Mouse (Mus musculus) hindbrain, postnatal 0 days (tissue): Measurements from ENCODE around the gene Cyb561. TPM values are rescaled to one million over a fixed set of nuclear protein-coding genes. Genes with fewer than 3 reads are reported as not detected.

Experiments used
- ATAC-seq: fragments of 200-750 bp; cut with Nextera tagmentation; 2 replicates; pipeline ENCODE4 v1.8.0; 2017; ENCODE audit warnings: mild to moderate bottlenecking, moderate TSS enrichment, moderate library complexity
- DNase-seq: peaks from one replicate; pipeline ENCODE4 v3.0.0-alpha.2; 2015; ENCODE audit warnings: low spot score
- H3K27ac ChIP-seq: fragments of 300-500 bp; sonication (generic); 2 replicates; pipeline ENCODE4 v1.5.1; 2014; ENCODE audit warnings: mild to moderate bottlenecking
- H3K27me3 ChIP-seq: fragments of 300-500 bp; sonication (generic); 2 replicates; pipeline ENCODE4 v1.6.1; 2014; ENCODE audit warnings: low read length, mixed read lengths; ENCODE audit not compliant: insufficient read depth
- H3K36me3 ChIP-seq: fragments of 300-500 bp; sonication (generic); 2 replicates; pipeline ENCODE4 v1.6.1; 2014; ENCODE audit warnings: low read length, mixed read lengths; ENCODE audit not compliant: insufficient read depth
- H3K4me1 ChIP-seq: fragments of 300-500 bp; sonication (generic); 2 replicates; pipeline ENCODE4 v1.6.1; 2014; ENCODE audit warnings: antibody characterized with exemption, low read length, mixed read lengths; ENCODE audit not compliant: insufficient read depth
- H3K4me2 ChIP-seq: fragments of 300-500 bp; sonication (generic); 2 replicates; pipeline ENCODE4 v1.6.1; 2014; ENCODE audit warnings: low read depth, mild to moderate bottlenecking, low read length, moderate library complexity, mixed read lengths
- H3K4me3 ChIP-seq: fragments of 300-500 bp; sonication (generic); 2 replicates; pipeline ENCODE4 v1.5.1; 2014; ENCODE audit warnings: low read length
- H3K9ac ChIP-seq: fragments of 300-500 bp; sonication (generic); replicated peaks from 2 replicates; pipeline ENCODE4 v1.6.1; 2014; ENCODE audit warnings: mild to moderate bottlenecking, low read length, moderate library complexity, mixed read lengths
- H3K9me3 ChIP-seq: fragments of 300-500 bp; sonication (generic); 2 replicates; pipeline ENCODE4 v1.6.1; 2016; ENCODE audit warnings: low read length, mixed read lengths
- CTCF ChIP-seq: IDR thresholded peaks from 2 replicates; pipeline ENCODE4 v1.5.1; 2016; ENCODE audit warnings: antibody characterized with exemption, control low read depth, low read depth
- WGBS: fragments of 180-500 bp; shearing (Covaris S2); extraction: QIAGEN DNeasy Blood & Tissue Kit; methylation state at CpG from one replicate; pipeline ENCODE4 v1.1.7; 2014; 5-methylcytosine and 5-hydroxymethylcytosine counted together
- polyA plus RNA-seq: library from polyadenylated mRNA; unstranded; fragments of >200 nt; fragmentation: Nextera tagmentation; extraction: Ambion mirVana; gene quantifications from 2 replicates; pipeline ENCODE4 v1.2.1, GENCODE M21; 2015
- total RNA-seq: library from RNA; depleted of rRNA; stranded (reverse); fragments of >200 nt; gene quantifications from 2 replicates; pipeline ENCODE4 v1.2.3, GENCODE M21; 2014

Cyb561 gene
- total and polyA plus RNA-seq, 2 experiments from 2014 or later, result 52.9 to 57.8 TPM

DNA sequence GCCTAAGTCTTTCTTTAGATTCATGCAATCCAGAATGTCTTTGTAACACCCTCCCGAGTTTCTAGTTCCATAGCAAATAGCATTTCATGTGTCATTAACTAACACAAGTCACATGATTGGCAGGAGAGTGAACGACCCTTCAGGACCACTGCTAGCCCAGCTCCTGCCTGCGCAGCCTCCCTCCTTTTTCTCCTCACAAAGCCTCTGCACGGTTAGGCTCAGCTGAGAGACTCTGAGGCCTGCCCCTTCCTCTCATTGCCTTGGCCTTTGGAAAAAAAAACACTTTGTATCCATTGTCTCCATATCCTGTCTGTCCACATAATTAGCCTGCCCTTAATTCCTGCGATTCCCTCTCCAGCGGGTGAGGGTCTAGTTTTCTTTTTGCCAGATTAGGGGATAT, 4.4 kb upstream of the Cyb561 start:
- Histone ChIP-seq H3K4me1 (no peaks in the 10 kb centered on the region), H3K36me3 (no peaks in the 10 kb centered on the region), H3K4me3 (no peak overlapping the region), H3K27me3 (no peaks in the 10 kb centered on the region), H3K9ac (no peak overlapping the region), H3K4me2 (no peak overlapping the region), H3K9me3 (no peaks in the 10 kb centered on the region), H3K27ac (no peak overlapping the region)
- DNase-seq, result no peak
- no peak for TF ChIP-seq CTCF
- ATAC-seq, result no peak
- 46% methylated on average over 6 of the region's 6 CpGs for WGBS

DNA sequence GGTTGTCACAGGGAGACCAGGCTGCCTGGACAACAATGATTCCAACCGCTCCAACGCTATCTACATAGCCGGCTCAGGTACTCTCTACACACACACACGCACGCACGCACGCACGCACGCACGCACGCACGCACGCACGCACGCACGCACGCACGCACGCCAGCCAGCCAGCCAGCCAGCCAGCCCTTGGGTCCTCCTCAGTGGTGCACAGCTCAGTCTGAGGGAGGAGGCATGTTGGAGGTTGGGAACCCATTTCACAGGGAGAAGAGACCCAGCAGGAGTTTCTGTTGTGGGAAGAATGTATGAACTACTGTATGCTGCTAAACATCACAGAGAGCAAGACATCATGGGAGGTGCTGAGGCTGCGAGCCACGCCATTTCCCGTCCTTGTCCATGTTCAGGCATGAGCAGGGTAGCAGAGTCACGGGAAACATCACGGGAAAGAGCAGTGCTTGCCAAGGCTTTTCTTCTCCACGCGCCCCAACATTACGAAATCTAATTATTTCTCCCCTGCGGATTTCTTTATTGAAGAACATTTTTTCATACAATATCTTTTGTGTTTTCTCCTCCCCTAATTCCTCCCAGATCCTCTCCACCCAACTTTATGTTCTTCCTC, 2.8 kb upstream of the Cyb561 start:
- H3K9ac ChIP-seq, result no peak overlapping the region
- ATAC-seq, result no peak
- no peaks in the 10 kb centered on the region for H3K9me3 ChIP-seq
- WGBS, result 84% methylated on average over 28 of the region's 28 CpGs
- no peaks in the 10 kb centered on the region for H3K36me3 ChIP-seq
- no peak for TF ChIP-seq CTCF
- no peak overlapping the region for H3K27ac ChIP-seq
- DNase-seq, result no peak
- H3K27me3 ChIP-seq, result no peaks in the 10 kb centered on the region
- no peak overlapping the region for H3K4me3 ChIP-seq
- H3K4me1 ChIP-seq, result no peaks in the 10 kb centered on the region
- no peak overlapping the region for H3K4me2 ChIP-seq

DNA sequence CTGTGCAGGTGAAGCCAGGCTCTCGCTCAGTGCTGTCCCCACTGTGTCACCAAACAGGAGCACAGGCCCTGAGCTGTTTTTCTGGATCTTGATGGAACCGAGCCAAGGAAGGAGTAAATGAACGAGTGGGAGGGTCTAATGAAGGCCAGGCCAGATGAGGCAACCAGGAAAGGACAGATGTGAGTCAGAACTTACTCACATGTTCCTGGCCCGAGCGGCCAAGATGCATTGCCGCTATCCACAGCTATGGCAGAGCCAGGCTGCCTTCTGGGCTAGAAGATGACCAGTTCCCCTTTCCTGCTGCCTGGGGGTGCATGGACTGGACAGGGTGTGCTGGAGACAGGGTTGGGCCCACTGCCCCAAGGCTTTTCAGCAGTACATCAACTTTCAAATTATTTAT, 266 bp upstream of the Cyb561 start:
- no peak overlapping the region for H3K9ac ChIP-seq
- no peaks in the 10 kb centered on the region for H3K27me3 ChIP-seq
- no peaks in the 10 kb centered on the region for H3K4me1 ChIP-seq
- no peaks in the 10 kb centered on the region for H3K36me3 ChIP-seq
- no peak for ATAC-seq
- H3K4me3 ChIP-seq, result no peak overlapping the region
- no peak for TF ChIP-seq CTCF
- H3K4me2 ChIP-seq, result no peak overlapping the region
- no peak overlapping the region for H3K27ac ChIP-seq
- no peak for DNase-seq
- 74% methylated on average over 6 of the region's 6 CpGs for WGBS
- no peaks in the 10 kb centered on the region for H3K9me3 ChIP-seq

- no peaks in the 10 kb centered on the region for H3K36me3 ChIP-seq
- no peak overlapping the region for H3K4me2 ChIP-seq
- H3K4me1 ChIP-seq, result no peaks in the 10 kb centered on the region
- no peak for TF ChIP-seq CTCF
- no peaks in the 10 kb centered on the region for H3K9me3 ChIP-seq
- 88% methylated on average over 9 of the region's 9 CpGs for WGBS
- no peak overlapping the region for H3K27ac ChIP-seq
- no peak for DNase-seq
- no peak overlapping the region for H3K9ac ChIP-seq
- H3K27me3 ChIP-seq, result no peaks in the 10 kb centered on the region
- ATAC-seq, result no peak
- no peak overlapping the region for H3K4me3 ChIP-seq
Observed at GRCm38 (mm10) chr11:105952111-105952510, 1.0 kb downstream of the Cyb561 start.

DNA sequence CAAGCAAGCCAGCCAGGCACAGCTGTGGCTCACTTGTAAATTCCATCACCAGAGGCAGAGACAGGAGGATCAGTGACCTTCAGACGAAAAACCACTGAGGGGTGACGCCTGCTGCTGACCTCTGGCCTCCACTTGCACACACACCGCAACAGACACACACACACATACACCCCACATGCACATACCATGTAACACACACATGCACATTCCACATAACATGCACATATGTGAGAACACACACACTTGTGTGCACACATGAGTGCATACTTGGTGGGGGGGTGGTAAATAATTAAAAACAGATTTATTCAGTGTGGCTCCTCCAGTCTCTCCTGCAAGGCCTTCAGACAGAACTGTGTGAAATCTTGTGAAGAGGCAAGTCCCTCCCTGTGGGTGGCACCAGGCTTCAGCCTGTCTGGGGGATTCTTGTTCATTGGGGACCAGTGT, 1.5 kb downstream of the Cyb561 start:
- Histone ChIP-seq H3K4me1 (no peaks in the 10 kb centered on the region), H3K9ac (no peak overlapping the region), H3K27ac (no peak overlapping the region), H3K27me3 (no peaks in the 10 kb centered on the region), H3K4me3 (no peak overlapping the region), H3K36me3 (no peaks in the 10 kb centered on the region), H3K9me3 (no peaks in the 10 kb centered on the region), H3K4me2 (no peak overlapping the region)
- ATAC-seq (no peak), DNase-seq (no peak)
- no peak for TF ChIP-seq CTCF
- 43% methylated on average over 3 of the region's 3 CpGs for WGBS

- ATAC-seq, result no peak
Observed at GRCm38 (mm10) chr11:105950519-105950918, 2.6 kb downstream of the Cyb561 start.

GRCm38 (mm10) chr11:105948255-105948654, 4.9 kb downstream of the Cyb561 start:
- H3K9me3 ChIP-seq, result no peaks in the 10 kb centered on the region
- H3K4me1 ChIP-seq, result 0 out of 2 replicates have a peak, but pooled peaks cover 3% of the 10 kb centered on the region
- TF ChIP-seq CTCF, result no peak
- no peak overlapping the region for H3K4me3 ChIP-seq
- H3K36me3 ChIP-seq, result no peaks in the 10 kb centered on the region
- ATAC-seq (no peak), DNase-seq (no peak)
- H3K9ac ChIP-seq, result no peak overlapping the region
- no peak overlapping the region for H3K4me2 ChIP-seq
- H3K27ac ChIP-seq, result no peak overlapping the region
- no peaks in the 10 kb centered on the region for H3K27me3 ChIP-seq
- WGBS, result 76% methylated on average over 2 of the region's 2 CpGs

More at GRCm38 (mm10) chr11:105950519-105950918, 2.6 kb downstream of the Cyb561 start:
- TF ChIP-seq CTCF, result no peak
- 71% methylated on average over 4 of the region's 4 CpGs for WGBS
- Histone ChIP-seq H3K9me3 (no peaks in the 10 kb centered on the region), H3K9ac (no peak overlapping the region), H3K4me1 (no peaks in the 10 kb centered on the region), H3K27ac (no peak overlapping the region), H3K27me3 (no peaks in the 10 kb centered on the region), H3K4me3 (no peak overlapping the region), H3K36me3 (no peaks in the 10 kb centered on the region), H3K4me2 (no peak overlapping the region)
- DNase-seq, result no peak
